Mouse (Mus musculus): ENCODE results near the gene Wasf3. TPM values are rescaled to one million over a fixed set of nuclear protein-coding genes. Genes with fewer than 3 reads are reported as not detected.

Gene Wasf3
- polyA plus RNA-seq (2015; fragmentation: Nextera tagmentation; extraction: Ambion mirVana), result 1.6 and 2.6 TPM in 2 replicates

GRCm38 (mm10) chr5:146384935-146385591 lies at the start of gene Wasf3:
Gene Wasf3 (plus strand): TSS chr5:146384985.
- Histone ChIP-seq H3K9ac (peak within 1 kb of the TSS; percentile 56), H3K9me3 (no peaks in the 10 kb centered on the region), H3K4me1 (peaks cover 8% of the 10 kb centered on the region; the same call in 1 of the 2 replicates), H3K4me2 (peak within 1 kb of the TSS; percentile 87), H3K27ac (no peak within 1 kb of the TSS), H3K4me3 (peak within 1 kb of the TSS; percentile 66), H3K36me3 (no peaks in the 10 kb centered on the region), H3K27me3 (no peaks in the 10 kb centered on the region)
- peak; percentile 84 for ATAC-seq (ENCODE audit: insufficient number of reproducible peaks, low FRiP score, low TSS enrichment, low read depth)
- WGBS, result under 1% methylated on average over 61 of the region's 66 CpGs

- no peak overlapping the region for H3K9ac ChIP-seq
- no peaks in the 10 kb centered on the region for H3K4me1 ChIP-seq
- H3K36me3 ChIP-seq, result no peaks in the 10 kb centered on the region
- no peak overlapping the region for H3K27ac ChIP-seq
- no peak overlapping the region for H3K4me3 ChIP-seq
- WGBS, result 72% methylated on average over 9 of the region's 9 CpGs
- H3K9me3 ChIP-seq, result no peaks in the 10 kb centered on the region
- no peak for ATAC-seq (ENCODE audit: insufficient number of reproducible peaks, low FRiP score, low TSS enrichment, low read depth)
- no peak overlapping the region for H3K4me2 ChIP-seq
- H3K27me3 ChIP-seq, result no peaks in the 10 kb centered on the region
Observed at GRCm38 (mm10) chr5:146338064-146338463, 46.7 kb upstream of the Wasf3 start.

DNA sequence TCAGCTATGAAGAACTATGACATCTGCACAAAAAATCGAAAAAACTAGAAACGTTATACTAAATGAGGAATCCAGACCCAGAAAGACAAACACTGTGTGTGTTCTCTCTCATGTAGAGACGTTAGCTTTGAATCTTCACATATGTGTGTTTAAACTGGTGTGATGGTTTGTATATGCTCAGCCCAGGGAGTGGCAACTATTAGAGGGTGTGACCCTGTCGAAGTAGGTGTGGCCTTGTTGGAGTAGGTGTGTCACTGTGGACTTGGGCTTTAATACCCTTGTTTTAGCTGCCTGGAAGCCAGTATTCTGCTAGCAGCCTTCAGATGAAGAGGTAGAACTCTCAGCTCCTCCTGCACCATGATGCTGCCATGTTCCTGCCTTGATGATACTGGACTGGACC lies 44.7 kb upstream of the Wasf3 start:
- H3K4me2 ChIP-seq, result no peak overlapping the region
- H3K9me3 ChIP-seq, result no peaks in the 10 kb centered on the region
- H3K27ac ChIP-seq, result no peak overlapping the region
- no peaks in the 10 kb centered on the region for H3K4me1 ChIP-seq
- no peak overlapping the region for H3K9ac ChIP-seq
- H3K4me3 ChIP-seq, result no peak overlapping the region
- H3K27me3 ChIP-seq, result no peaks in the 10 kb centered on the region
- H3K36me3 ChIP-seq, result no peaks in the 10 kb centered on the region
- 75% methylated on average over 4 of the region's 4 CpGs for WGBS
- ATAC-seq (ENCODE audit: insufficient number of reproducible peaks, low FRiP score, low TSS enrichment, low read depth), result no peak

- Histone ChIP-seq H3K36me3 (no peaks in the 10 kb centered on the region), H3K4me1 (no peaks in the 10 kb centered on the region), H3K27ac (no peak overlapping the region), H3K27me3 (no peaks in the 10 kb centered on the region), H3K9ac (no peak overlapping the region), H3K4me2 (no peak overlapping the region), H3K9me3 (no peaks in the 10 kb centered on the region), H3K4me3 (no peak overlapping the region)
- 90% methylated on average over 12 of the region's 12 CpGs for whole genome bisulfite sequencing
- no peak for ATAC-seq (ENCODE audit: insufficient number of reproducible peaks, low FRiP score, low TSS enrichment, low read depth)
Observed at GRCm38 (mm10) chr5:146344911-146345686, 39.7 kb upstream of the Wasf3 start.

DNA sequence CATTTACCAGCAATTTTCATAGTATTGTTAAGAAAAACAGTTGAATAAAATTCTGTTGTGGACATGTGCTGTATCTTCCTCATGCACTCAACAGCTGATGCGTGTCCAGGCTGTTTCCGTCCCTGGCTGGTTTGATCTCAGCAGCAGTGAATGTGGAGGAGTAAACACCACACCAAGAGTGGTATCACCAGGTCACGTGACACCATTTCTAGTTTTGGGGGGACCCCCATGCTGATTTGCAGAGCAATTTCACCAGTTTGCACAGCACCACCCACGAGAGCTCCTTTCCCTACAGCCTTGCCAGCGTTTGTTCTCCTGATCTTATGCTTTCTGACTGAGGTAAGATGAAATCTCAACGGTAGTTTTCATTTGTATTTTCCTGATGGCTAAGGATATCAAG lies 37.7 kb upstream of the Wasf3 start:
- WGBS, result 81% methylated on average over 6 of the region's 6 CpGs
- Histone ChIP-seq H3K4me1 (no peaks in the 10 kb centered on the region), H3K4me2 (no peak overlapping the region), H3K36me3 (no peaks in the 10 kb centered on the region), H3K9me3 (no peaks in the 10 kb centered on the region), H3K27ac (no peak overlapping the region), H3K27me3 (no peaks in the 10 kb centered on the region), H3K9ac (no peak overlapping the region), H3K4me3 (no peak overlapping the region)
- ATAC-seq (ENCODE audit: insufficient number of reproducible peaks, low FRiP score, low TSS enrichment, low read depth), result no peak

GRCm38 (mm10) chr5:146349183-146349582 lies 35.6 kb upstream of the Wasf3 start:
- ATAC-seq (ENCODE audit: insufficient number of reproducible peaks, low FRiP score, low TSS enrichment, low read depth), result no peak
- 70% methylated on average over 3 of the region's 3 CpGs for WGBS
- H3K27ac ChIP-seq, result no peak overlapping the region
- H3K27me3 ChIP-seq, result no peaks in the 10 kb centered on the region
- H3K36me3 ChIP-seq, result no peaks in the 10 kb centered on the region
- H3K4me2 ChIP-seq, result no peak overlapping the region
- no peak overlapping the region for H3K9ac ChIP-seq
- no peaks in the 10 kb centered on the region for H3K9me3 ChIP-seq
- H3K4me1 ChIP-seq, result no peaks in the 10 kb centered on the region
- no peak overlapping the region for H3K4me3 ChIP-seq

GRCm38 (mm10) chr5:146350784-146351183 lies 34.0 kb upstream of the Wasf3 start:
- Histone ChIP-seq H3K36me3 (no peaks in the 10 kb centered on the region), H3K9me3 (no peaks in the 10 kb centered on the region), H3K9ac (no peak overlapping the region), H3K4me2 (no peak overlapping the region), H3K27ac (no peak overlapping the region), H3K4me1 (no peaks in the 10 kb centered on the region), H3K4me3 (no peak overlapping the region), H3K27me3 (no peaks in the 10 kb centered on the region)
- WGBS, result 69% methylated on average over 11 of the region's 11 CpGs
- no peak for ATAC-seq (ENCODE audit: insufficient number of reproducible peaks, low FRiP score, low TSS enrichment, low read depth)

- ATAC-seq (ENCODE audit: insufficient number of reproducible peaks, low FRiP score, low TSS enrichment, low read depth), result no peak
- 85% methylated on average over 7 of the region's 7 CpGs for WGBS
- Histone ChIP-seq H3K27me3 (no peaks in the 10 kb centered on the region), H3K9me3 (no peaks in the 10 kb centered on the region), H3K4me1 (no peaks in the 10 kb centered on the region), H3K9ac (no peak overlapping the region), H3K4me2 (no peak overlapping the region), H3K4me3 (no peak overlapping the region), H3K27ac (no peak overlapping the region), H3K36me3 (no peaks in the 10 kb centered on the region)
Observed at GRCm38 (mm10) chr5:146352006-146352405, 32.8 kb upstream of the Wasf3 start.

GRCm38 (mm10) chr5:146360386-146360785 lies 24.4 kb upstream of the Wasf3 start:
- Histone ChIP-seq H3K9me3 (no peaks in the 10 kb centered on the region), H3K4me3 (no peak overlapping the region), H3K27ac (no peak overlapping the region), H3K4me2 (no peak overlapping the region), H3K4me1 (no peaks in the 10 kb centered on the region), H3K27me3 (no peaks in the 10 kb centered on the region), H3K36me3 (no peaks in the 10 kb centered on the region), H3K9ac (no peak overlapping the region)
- WGBS, result 34% methylated on average over 10 of the region's 10 CpGs
- ATAC-seq (ENCODE audit: insufficient number of reproducible peaks, low FRiP score, low TSS enrichment, low read depth), result no peak

DNA sequence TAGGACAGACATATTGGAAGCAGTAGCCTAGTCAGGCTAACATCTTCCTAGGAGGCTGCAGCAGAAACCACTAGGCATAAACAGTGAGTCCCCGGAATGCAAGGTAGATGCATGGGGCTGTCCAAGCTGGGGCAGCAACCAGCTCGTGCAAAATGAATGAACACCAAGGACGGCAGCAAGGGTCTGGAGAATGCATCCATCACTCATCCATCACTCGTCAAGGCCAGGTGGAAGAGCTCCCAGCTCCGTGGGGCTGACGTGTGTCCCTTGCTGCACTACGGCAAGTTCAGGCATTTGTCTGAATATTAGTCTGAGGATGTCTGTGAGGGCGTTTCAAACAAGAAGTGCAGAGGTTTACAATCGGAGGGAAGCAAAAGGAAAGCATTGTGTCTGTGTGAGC lies 22.1 kb upstream of the Wasf3 start:
- Histone ChIP-seq H3K4me2 (no peak overlapping the region), H3K36me3 (no peaks in the 10 kb centered on the region)

DNA sequence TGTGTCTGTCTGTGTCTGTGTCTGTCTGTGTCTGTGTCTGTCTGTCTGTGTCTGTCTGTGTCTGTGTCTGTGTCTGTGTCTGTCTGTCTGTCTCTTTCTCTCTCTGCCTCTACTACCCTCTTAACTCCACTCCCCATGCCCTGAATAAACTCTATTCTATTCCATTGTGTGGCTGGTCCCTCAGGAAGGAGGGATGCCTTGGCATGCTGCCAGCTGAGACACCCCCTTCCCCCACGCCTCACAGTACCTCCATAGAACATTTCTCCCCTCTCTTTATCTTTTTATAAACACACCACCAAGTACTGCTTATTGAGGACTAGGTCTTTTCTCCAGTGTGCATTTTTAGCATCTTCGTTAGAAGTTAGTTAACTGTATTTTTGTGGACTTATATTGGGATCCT lies 16.4 kb upstream of the Wasf3 start:
- Histone ChIP-seq H3K27ac (no peak overlapping the region), H3K9me3 (no peaks in the 10 kb centered on the region), H3K4me1 (no peaks in the 10 kb centered on the region), H3K9ac (no peak overlapping the region), H3K4me2 (no peak overlapping the region), H3K4me3 (no peak overlapping the region), H3K36me3 (no peaks in the 10 kb centered on the region), H3K27me3 (no peaks in the 10 kb centered on the region)
- ATAC-seq (ENCODE audit: insufficient number of reproducible peaks, low FRiP score, low TSS enrichment, low read depth), result no peak
- 74% methylated on average over 2 of the region's 2 CpGs for WGBS

More for the DNA sequence above, 22.1 kb upstream of the Wasf3 start:
- no peak overlapping the region for H3K27ac ChIP-seq
- H3K27me3 ChIP-seq, result no peaks in the 10 kb centered on the region
- no peak for ATAC-seq (ENCODE audit: insufficient number of reproducible peaks, low FRiP score, low TSS enrichment, low read depth)
- H3K4me3 ChIP-seq, result no peak overlapping the region
- H3K4me1 ChIP-seq, result no peaks in the 10 kb centered on the region
- 82% methylated on average over 9 of the region's 9 CpGs for WGBS
- no peak overlapping the region for H3K9ac ChIP-seq
- no peaks in the 10 kb centered on the region for H3K9me3 ChIP-seq

DNA sequence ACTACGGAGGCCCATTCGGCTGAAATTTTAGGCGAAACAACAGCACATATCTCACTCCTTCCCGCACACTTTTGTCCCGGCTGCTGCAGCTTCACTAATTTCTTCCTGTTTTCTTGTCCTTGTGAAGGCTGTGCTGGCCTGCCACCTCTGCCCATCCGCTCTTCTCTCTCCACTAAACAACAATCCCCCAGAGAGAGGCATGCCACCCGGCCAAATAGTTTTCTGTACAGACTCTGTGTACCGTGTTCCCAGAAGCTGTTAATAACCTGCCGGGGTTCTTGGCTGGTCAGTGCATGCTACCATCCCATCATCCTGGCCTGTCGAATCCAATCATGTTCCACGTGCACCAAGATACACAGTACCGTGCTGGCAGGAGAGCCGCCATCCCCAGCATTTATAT lies 15.8 kb upstream of the Wasf3 start:
- WGBS, result 83% methylated on average over 13 of the region's 13 CpGs
- H3K4me3 ChIP-seq, result no peak overlapping the region
- H3K27ac ChIP-seq, result no peak overlapping the region
- no peaks in the 10 kb centered on the region for H3K27me3 ChIP-seq
- no peak overlapping the region for H3K4me2 ChIP-seq
- no peak for ATAC-seq (ENCODE audit: insufficient number of reproducible peaks, low FRiP score, low TSS enrichment, low read depth)
- H3K9me3 ChIP-seq, result no peaks in the 10 kb centered on the region
- H3K4me1 ChIP-seq, result no peaks in the 10 kb centered on the region
- no peaks in the 10 kb centered on the region for H3K36me3 ChIP-seq
- H3K9ac ChIP-seq, result no peak overlapping the region

All from limb, embryonic 15.5 days (tissue).